Mouse (Mus musculus) bone marrow, adult 2 months (tissue): ENCODE data around the gene Rimkla.

ENCODE experiments used
- CTCF ChIP-seq: fragments of 200-500 bp; IDR thresholded peaks from 2 replicates; pipeline ENCODE4 v1.5.1; 2011; ENCODE audit warnings: low read length, control low read depth; ENCODE audit not compliant: control insufficient read depth, insufficient read depth
- POLR2A ChIP-seq: fragments of 200-500 bp; IDR thresholded peaks from 2 replicates; pipeline ENCODE4 v1.6.1; 2011; ENCODE audit warnings: low read depth, mild to moderate bottlenecking, control low read depth, low read length, borderline replicate concordance; ENCODE audit not compliant: control insufficient read depth

DNA sequence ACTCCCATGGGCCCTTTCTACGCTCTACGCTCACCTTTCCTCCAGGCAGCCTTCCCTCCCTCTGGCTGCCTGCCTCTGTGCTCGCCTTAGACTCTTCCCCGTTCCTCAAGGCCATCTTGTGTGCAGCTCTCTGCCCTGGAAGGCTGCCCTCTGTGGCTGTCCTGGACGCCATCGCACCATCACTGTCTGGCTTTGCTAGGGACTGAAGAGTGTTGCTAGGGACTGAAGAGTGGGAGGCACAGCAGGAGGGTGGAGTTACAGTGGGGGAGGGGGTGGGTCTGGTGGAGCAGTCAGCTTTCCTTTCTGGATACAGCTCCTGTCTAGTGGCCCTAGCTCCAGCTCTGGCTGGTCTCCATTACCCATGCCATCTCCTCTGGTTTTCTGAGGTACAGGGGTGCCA lies 49.9 kb downstream of the Rimkla start:
- TF ChIP-seq POLR2A: no peak
- no peak for TF ChIP-seq CTCF
